Mouse (Mus musculus): ENCODE results near the gene Nr4a1. TPM values are rescaled to one million over a fixed set of nuclear protein-coding genes. Genes with fewer than 3 reads are reported as not detected.

Gene Nr4a1
- polyA plus RNA-seq, 1 experiment from 2014 or later = 2.6 TPM

- no peak for ATAC-seq (replicated peaks; ENCODE audit: low FRiP score)
- 54% methylated on average over 12 of the region's 12 CpGs for WGBS
- Histone ChIP-seq H3K27me3 (ENCODE audit: control insufficient read depth, insufficient read depth, low read length) (no peaks in the 10 kb centered on the region; the same call in 1 of the 2 replicates), H3K27ac (ENCODE audit: low read depth, low read length) (no peak overlapping the region), H3K36me3 (ENCODE audit: control insufficient read depth, insufficient read depth, low read length) (peaks cover 1% of the 10 kb centered on the region), H3K4me2 (ENCODE audit: low read depth, low read length, severe bottlenecking) (no peak overlapping the region), H3K9me3 (ENCODE audit: control insufficient read depth, low read length) (no peaks in the 10 kb centered on the region), H3K4me1 (replicated peaks; ENCODE audit: control insufficient read depth, insufficient read depth, low read length) (peaks cover under 1% of the 10 kb centered on the region; the same call in 1 of the 2 replicates), H3K4me3 (ENCODE audit: low read depth, low read length) (no peak overlapping the region), H3K9ac (ENCODE audit: low read length) (no peak overlapping the region)
- no peak for DNase-seq (ENCODE audit: low spot score)
These were observed 18.2 kb upstream of the Nr4a1 start for GRCm38 (mm10) chr15:101235728-101236327.

GRCm38 (mm10) chr15:101236878-101237277 is 17.2 kb upstream of the Nr4a1 start:
- ATAC-seq (replicated peaks; ENCODE audit: low FRiP score) (no peak), DNase-seq (ENCODE audit: low spot score) (peak; percentile 82)
- Histone ChIP-seq H3K9me3 (ENCODE audit: control insufficient read depth, low read length) (no peaks in the 10 kb centered on the region), H3K27me3 (ENCODE audit: control insufficient read depth, insufficient read depth, low read length) (no peaks in the 10 kb centered on the region; the same call in 1 of the 2 replicates), H3K27ac (ENCODE audit: low read depth, low read length) (no peak overlapping the region), H3K36me3 (ENCODE audit: control insufficient read depth, insufficient read depth, low read length) (no peaks in the 10 kb centered on the region), H3K9ac (ENCODE audit: low read length) (no peak overlapping the region), H3K4me2 (ENCODE audit: low read depth, low read length, severe bottlenecking) (no peak overlapping the region), H3K4me3 (ENCODE audit: low read depth, low read length) (no peak overlapping the region), H3K4me1 (replicated peaks; ENCODE audit: control insufficient read depth, insufficient read depth, low read length) (peaks cover 4% of the 10 kb centered on the region; the same call in 1 of the 2 replicates)
- 8% methylated on average over 3 of the region's 3 CpGs for WGBS

- peak overlapping the region; percentile 55 for H3K4me2 ChIP-seq (ENCODE audit: low read depth, low read length, severe bottlenecking)
- no peaks in the 10 kb centered on the region; the same call in 1 of the 2 replicates for H3K27me3 ChIP-seq (ENCODE audit: control insufficient read depth, insufficient read depth, low read length)
- peaks cover 6% of the 10 kb centered on the region; the same call in 1 of the 2 replicates for H3K4me1 ChIP-seq (replicated peaks; ENCODE audit: control insufficient read depth, insufficient read depth, low read length)
- H3K4me3 ChIP-seq (ENCODE audit: low read depth, low read length) = peak overlapping the region; percentile 22; the same call in 1 of the 2 replicates
- H3K9ac ChIP-seq (ENCODE audit: low read length) = peak overlapping the region; percentile 53
- no peaks in the 10 kb centered on the region for H3K9me3 ChIP-seq (ENCODE audit: control insufficient read depth, low read length)
- WGBS = 6% methylated on average over 28 of the region's 28 CpGs
- H3K36me3 ChIP-seq (ENCODE audit: control insufficient read depth, insufficient read depth, low read length) = no peaks in the 10 kb centered on the region
- DNase-seq (ENCODE audit: low spot score) = peak; percentile 86
- H3K27ac ChIP-seq (ENCODE audit: low read depth, low read length) = no peak overlapping the region
- peak; percentile 49; the same call in 1 of the 2 replicates for ATAC-seq (replicated peaks; ENCODE audit: low FRiP score)
These were observed 15.1 kb upstream of the Nr4a1 start for GRCm38 (mm10) chr15:101238885-101239511.

GRCm38 (mm10) chr15:101239821-101240220 is 14.2 kb upstream of the Nr4a1 start:
- peaks cover 6% of the 10 kb centered on the region; the same call in 1 of the 2 replicates for H3K4me1 ChIP-seq (replicated peaks; ENCODE audit: control insufficient read depth, insufficient read depth, low read length)
- no peak for ATAC-seq (replicated peaks; ENCODE audit: low FRiP score)
- H3K27me3 ChIP-seq (ENCODE audit: control insufficient read depth, insufficient read depth, low read length) = no peaks in the 10 kb centered on the region; the same call in 1 of the 2 replicates
- no peak overlapping the region for H3K4me3 ChIP-seq (ENCODE audit: low read depth, low read length)
- no peak overlapping the region for H3K27ac ChIP-seq (ENCODE audit: low read depth, low read length)
- H3K9ac ChIP-seq (ENCODE audit: low read length) = no peak overlapping the region
- H3K9me3 ChIP-seq (ENCODE audit: control insufficient read depth, low read length) = no peaks in the 10 kb centered on the region
- no peaks in the 10 kb centered on the region for H3K36me3 ChIP-seq (ENCODE audit: control insufficient read depth, insufficient read depth, low read length)
- no peak overlapping the region for H3K4me2 ChIP-seq (ENCODE audit: low read depth, low read length, severe bottlenecking)
- WGBS = 64% methylated on average over 8 of the region's 8 CpGs
- DNase-seq (ENCODE audit: low spot score) = peak; percentile 48

- ATAC-seq (replicated peaks; ENCODE audit: low FRiP score) = peak; percentile 63
- WGBS = 14% methylated on average over 10 of the region's 10 CpGs
- no peaks in the 10 kb centered on the region for H3K36me3 ChIP-seq (ENCODE audit: control insufficient read depth, insufficient read depth, low read length)
- H3K4me3 ChIP-seq (ENCODE audit: low read depth, low read length) = no peak overlapping the region
- H3K4me2 ChIP-seq (ENCODE audit: low read depth, low read length, severe bottlenecking) = peak overlapping the region; percentile 26; the same call in 1 of the 2 replicates
- DNase-seq (ENCODE audit: low spot score) = peak; percentile 85
- H3K27me3 ChIP-seq (ENCODE audit: control insufficient read depth, insufficient read depth, low read length) = no peaks in the 10 kb centered on the region; the same call in 1 of the 2 replicates
- peaks cover 6% of the 10 kb centered on the region; the same call in 1 of the 2 replicates for H3K4me1 ChIP-seq (replicated peaks; ENCODE audit: control insufficient read depth, insufficient read depth, low read length)
- H3K9me3 ChIP-seq (ENCODE audit: control insufficient read depth, low read length) = no peaks in the 10 kb centered on the region
- no peak overlapping the region for H3K9ac ChIP-seq (ENCODE audit: low read length)
- H3K27ac ChIP-seq (ENCODE audit: low read depth, low read length) = no peak overlapping the region
These were observed 13.3 kb upstream of the Nr4a1 start for GRCm38 (mm10) chr15:101240799-101241204.

- H3K36me3 ChIP-seq (ENCODE audit: control insufficient read depth, insufficient read depth, low read length) = no peaks in the 10 kb centered on the region
- no peak overlapping the region for H3K4me3 ChIP-seq (ENCODE audit: low read depth, low read length)
- ATAC-seq (replicated peaks; ENCODE audit: low FRiP score) (no peak), DNase-seq (ENCODE audit: low spot score) (no peak)
- H3K27ac ChIP-seq (ENCODE audit: low read depth, low read length) = no peak overlapping the region
- H3K4me1 ChIP-seq (replicated peaks; ENCODE audit: control insufficient read depth, insufficient read depth, low read length) = peaks cover 6% of the 10 kb centered on the region; the same call in 1 of the 2 replicates
- 67% methylated on average over 9 of the region's 9 CpGs for WGBS
- H3K9me3 ChIP-seq (ENCODE audit: control insufficient read depth, low read length) = no peaks in the 10 kb centered on the region
- H3K4me2 ChIP-seq (ENCODE audit: low read depth, low read length, severe bottlenecking) = no peak overlapping the region
- H3K27me3 ChIP-seq (ENCODE audit: control insufficient read depth, insufficient read depth, low read length) = no peaks in the 10 kb centered on the region
- no peak overlapping the region for H3K9ac ChIP-seq (ENCODE audit: low read length)
These were observed 12.8 kb upstream of the Nr4a1 start for GRCm38 (mm10) chr15:101241236-101241635.

- no peak overlapping the region for H3K27ac ChIP-seq (ENCODE audit: low read depth, low read length)
- peak; percentile 49 for DNase-seq (ENCODE audit: low spot score)
- H3K36me3 ChIP-seq (ENCODE audit: control insufficient read depth, insufficient read depth, low read length) = no peaks in the 10 kb centered on the region
- H3K4me1 ChIP-seq (replicated peaks; ENCODE audit: control insufficient read depth, insufficient read depth, low read length) = peaks cover 7% of the 10 kb centered on the region
- 74% methylated on average over 9 of the region's 9 CpGs for WGBS
- no peak for ATAC-seq (replicated peaks; ENCODE audit: low FRiP score)
- H3K4me2 ChIP-seq (ENCODE audit: low read depth, low read length, severe bottlenecking) = no peak overlapping the region
- H3K27me3 ChIP-seq (ENCODE audit: control insufficient read depth, insufficient read depth, low read length) = no peaks in the 10 kb centered on the region
- H3K9ac ChIP-seq (ENCODE audit: low read length) = no peak overlapping the region
- no peak overlapping the region for H3K4me3 ChIP-seq (ENCODE audit: low read depth, low read length)
- no peaks in the 10 kb centered on the region for H3K9me3 ChIP-seq (ENCODE audit: control insufficient read depth, low read length)
These were observed 12.2 kb upstream of the Nr4a1 start for GRCm38 (mm10) chr15:101241853-101242252.

- Histone ChIP-seq H3K27ac (ENCODE audit: low read depth, low read length) (no peak overlapping the region), H3K9ac (ENCODE audit: low read length) (no peak overlapping the region), H3K4me2 (ENCODE audit: low read depth, low read length, severe bottlenecking) (no peak overlapping the region), H3K27me3 (ENCODE audit: control insufficient read depth, insufficient read depth, low read length) (no peaks in the 10 kb centered on the region), H3K36me3 (ENCODE audit: control insufficient read depth, insufficient read depth, low read length) (no peaks in the 10 kb centered on the region), H3K9me3 (ENCODE audit: control insufficient read depth, low read length) (no peaks in the 10 kb centered on the region), H3K4me1 (replicated peaks; ENCODE audit: control insufficient read depth, insufficient read depth, low read length) (peaks cover 9% of the 10 kb centered on the region), H3K4me3 (ENCODE audit: low read depth, low read length) (no peak overlapping the region)
- no peak for ATAC-seq (replicated peaks; ENCODE audit: low FRiP score)
- 17% methylated on average over 8 of the region's 8 CpGs for WGBS
- peak; percentile 47 for DNase-seq (ENCODE audit: low spot score)
These were observed 11.4 kb upstream of the Nr4a1 start for GRCm38 (mm10) chr15:101242645-101243044.

Measured in forebrain, embryonic 11.5 days (tissue).